Mouse (Mus musculus): ENCODE measurements around the gene Tuba4a. TPM values are rescaled to one million over a fixed set of nuclear protein-coding genes. Genes with fewer than 3 reads are reported as not detected.

The Tuba4a gene
- total RNA-seq, 2 experiments from 2014 or later: 369 to 777 TPM

- ATAC-seq (replicated peaks; ENCODE audit: poor library complexity): no peak
Measured at GRCm38 (mm10) chr1:75212542-75212941, 7.1 kb downstream of the Tuba4a start.

- no peak for ATAC-seq (replicated peaks; ENCODE audit: poor library complexity)
Measured at GRCm38 (mm10) chr1:75211141-75211708, 8.4 kb downstream of the Tuba4a start.

DNA sequence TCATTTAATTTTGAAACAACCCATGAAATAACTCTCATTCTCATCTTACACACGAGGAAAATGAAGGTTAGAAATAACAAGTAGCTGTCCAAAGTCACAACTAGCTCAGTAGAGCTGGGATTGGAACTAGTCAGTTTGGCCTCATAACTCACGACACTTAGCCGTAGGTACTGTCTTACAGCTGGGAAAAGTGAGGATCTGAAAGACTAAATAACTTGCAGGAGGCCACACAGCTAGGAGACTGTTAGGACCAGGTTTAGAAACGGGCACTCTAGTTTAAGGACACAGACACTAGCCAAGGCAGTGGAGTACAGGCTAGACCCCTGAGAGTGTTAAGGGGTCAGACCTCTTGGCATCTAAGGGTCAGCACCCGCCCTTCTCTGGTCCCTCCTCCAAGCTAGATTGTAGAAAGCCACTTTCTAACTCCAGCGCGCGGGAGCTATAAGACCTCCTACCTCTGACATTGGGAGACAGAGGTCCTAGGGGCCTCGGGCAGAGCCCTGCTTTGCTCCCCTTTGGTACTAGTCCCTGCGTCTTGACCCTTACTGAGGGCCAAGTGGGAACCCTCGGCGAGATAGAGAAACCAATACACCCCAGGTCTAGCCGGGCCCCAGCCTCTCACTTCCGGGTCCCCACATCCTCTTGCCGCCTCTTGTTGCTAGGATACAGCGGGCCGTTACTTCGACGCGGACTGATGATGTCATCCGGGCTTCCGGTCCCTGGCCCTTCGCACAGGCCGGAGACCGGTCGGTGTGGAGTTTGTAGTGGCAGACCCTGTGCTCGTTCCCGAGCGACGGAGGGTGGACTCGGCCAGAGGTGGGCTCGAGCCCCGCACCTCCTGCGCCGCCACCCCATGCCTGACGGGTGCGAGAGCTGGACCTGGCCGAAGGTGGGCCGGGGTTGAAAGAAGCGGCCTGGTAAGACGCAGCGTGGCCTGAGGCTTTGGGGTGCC, 9.3 kb downstream of the Tuba4a start, which contains the start of the genes Glb1l and Stk16:
Glb1l (minus strand) TSS at position 678 of the 952 bp plus-strand sequence.
Stk16 (plus strand) TSS at position 703 of the 952 bp plus-strand sequence.
- peak; percentile 75 for ATAC-seq (replicated peaks; ENCODE audit: poor library complexity)

GRCm38 (mm10) chr1:75208967-75209678, 10.5 kb downstream of the Tuba4a start:
- peak; percentile 32 for ATAC-seq (replicated peaks; ENCODE audit: poor library complexity)

GRCm38 (mm10) chr1:75201236-75201635, 18.4 kb downstream of the Tuba4a start:
- ATAC-seq (replicated peaks; ENCODE audit: poor library complexity): no peak

DNA sequence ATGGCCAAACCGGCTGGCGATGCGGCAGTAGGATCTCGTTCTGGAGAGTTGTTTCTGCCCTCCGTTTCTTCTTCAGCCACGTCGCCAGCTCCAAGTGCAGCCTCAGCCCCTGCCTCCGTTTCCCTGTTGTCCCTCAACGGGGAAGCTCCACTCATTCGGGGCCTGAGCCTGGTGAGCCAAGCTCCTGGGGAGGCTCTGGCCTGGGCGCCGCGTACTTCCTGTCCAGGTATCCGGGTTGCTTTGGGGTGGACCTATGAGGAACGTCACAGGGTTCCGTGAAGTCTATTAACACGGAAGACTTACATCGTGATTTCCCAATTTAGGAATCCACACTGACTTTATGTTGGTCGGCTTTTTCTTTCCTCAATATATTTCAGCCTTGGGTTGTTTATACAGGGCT, 27.2 kb downstream of the Tuba4a start:
- ATAC-seq (replicated peaks; ENCODE audit: poor library complexity): peak; percentile 38

DNA sequence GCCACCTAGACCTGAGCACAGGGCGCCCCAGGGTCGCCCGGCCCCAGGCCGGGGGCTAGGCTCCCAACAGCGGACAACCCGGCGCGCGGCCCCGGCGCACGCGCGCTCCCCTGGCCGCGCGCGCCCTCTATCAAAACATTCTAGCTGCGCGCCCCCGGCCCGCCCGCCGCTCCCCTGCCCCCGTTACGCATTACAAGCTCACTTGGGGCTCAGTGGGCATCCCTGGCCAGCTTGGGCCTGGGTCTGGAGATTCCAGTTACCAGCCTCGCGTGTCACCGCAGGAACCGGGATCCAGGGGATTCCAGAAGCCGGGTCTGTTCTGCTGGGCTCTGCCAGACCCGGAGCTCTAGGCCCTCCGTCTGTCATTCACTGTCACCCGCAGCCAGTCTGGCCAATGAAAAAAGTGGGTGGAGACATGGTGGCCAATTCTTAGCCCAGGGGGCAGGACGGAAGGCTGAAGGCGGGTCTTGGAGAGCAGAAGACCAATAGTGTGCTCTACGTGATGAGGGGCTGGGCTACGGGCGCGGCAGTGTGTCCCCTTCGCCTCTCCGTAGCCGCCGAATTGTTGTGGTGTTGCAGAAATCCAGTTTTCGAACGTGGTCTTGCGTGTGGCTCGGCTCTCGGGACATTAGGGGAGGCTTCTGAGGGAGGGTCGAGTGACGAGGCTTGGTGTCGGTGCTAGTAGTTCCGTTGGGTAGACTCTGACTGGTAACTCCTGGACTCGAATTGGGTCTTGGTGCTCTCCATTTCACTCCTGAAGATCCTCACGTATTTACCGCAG, 27.9 kb downstream of the Tuba4a start, which contains the start of the genes Ankzf1 and Atg9a:
Ankzf1 (plus strand) TSS at position 530 of the 781 bp plus-strand sequence.
Atg9a (minus strand) TSS at position 575 of the 781 bp plus-strand sequence.
- ATAC-seq (replicated peaks; ENCODE audit: poor library complexity): peak; percentile 85

- no peak for ATAC-seq (replicated peaks; ENCODE audit: poor library complexity)
Measured at GRCm38 (mm10) chr1:75191258-75191621, 28.4 kb downstream of the Tuba4a start.

- ATAC-seq (replicated peaks; ENCODE audit: poor library complexity): 0 out of 2 replicates have a peak, but pooled peaks have one; percentile 5
Measured at GRCm38 (mm10) chr1:75190577-75190976, 29.1 kb downstream of the Tuba4a start.

GRCm38 (mm10) chr1:75187914-75188483, 31.7 kb downstream of the Tuba4a start:
- peak; percentile 64 for ATAC-seq (replicated peaks; ENCODE audit: poor library complexity)

DNA sequence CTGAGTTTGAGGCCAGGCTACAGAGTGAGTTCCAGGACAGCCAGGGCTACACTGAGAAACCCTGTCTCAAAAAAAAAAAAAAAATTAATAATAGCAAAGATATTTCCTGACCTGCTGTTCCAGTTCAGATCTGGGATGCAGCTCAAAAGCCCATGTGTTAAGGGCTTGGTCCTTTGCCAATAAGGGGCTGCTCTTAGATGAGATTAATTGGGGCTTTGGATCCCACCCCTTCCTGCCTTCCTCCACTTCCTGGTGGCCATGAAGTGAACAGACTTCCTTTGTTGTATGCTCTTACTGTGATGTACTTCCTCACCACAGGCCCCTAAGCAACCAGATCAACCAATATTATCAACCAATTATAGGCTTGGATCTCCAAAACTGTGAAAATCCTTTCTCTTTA, 32.5 kb downstream of the Tuba4a start:
- ATAC-seq (replicated peaks; ENCODE audit: poor library complexity): no peak

- ATAC-seq (replicated peaks; ENCODE audit: poor library complexity): no peak
Measured at GRCm38 (mm10) chr1:75185495-75185894, 34.2 kb downstream of the Tuba4a start.

DNA sequence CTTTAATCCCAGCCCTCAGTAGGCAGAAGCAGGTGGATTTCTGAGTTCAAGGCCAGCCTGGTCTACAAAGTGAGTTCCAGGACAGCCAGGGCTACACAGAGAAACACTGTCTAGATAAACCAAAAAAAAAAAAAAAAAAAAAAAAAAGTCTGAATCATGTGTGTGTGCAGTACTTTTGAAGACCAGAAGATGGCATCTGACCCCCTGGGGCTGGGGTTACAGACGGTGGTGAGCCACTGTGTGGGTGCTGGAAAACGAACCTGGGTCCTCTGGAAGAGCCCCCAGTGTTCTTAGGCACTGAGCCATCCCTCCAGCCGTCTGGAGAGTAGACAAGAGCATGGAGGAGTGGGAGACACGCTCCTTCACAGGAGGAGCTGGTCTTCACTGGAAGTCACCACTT, 37.5 kb downstream of the Tuba4a start:
- ATAC-seq (replicated peaks; ENCODE audit: poor library complexity): no peak

DNA sequence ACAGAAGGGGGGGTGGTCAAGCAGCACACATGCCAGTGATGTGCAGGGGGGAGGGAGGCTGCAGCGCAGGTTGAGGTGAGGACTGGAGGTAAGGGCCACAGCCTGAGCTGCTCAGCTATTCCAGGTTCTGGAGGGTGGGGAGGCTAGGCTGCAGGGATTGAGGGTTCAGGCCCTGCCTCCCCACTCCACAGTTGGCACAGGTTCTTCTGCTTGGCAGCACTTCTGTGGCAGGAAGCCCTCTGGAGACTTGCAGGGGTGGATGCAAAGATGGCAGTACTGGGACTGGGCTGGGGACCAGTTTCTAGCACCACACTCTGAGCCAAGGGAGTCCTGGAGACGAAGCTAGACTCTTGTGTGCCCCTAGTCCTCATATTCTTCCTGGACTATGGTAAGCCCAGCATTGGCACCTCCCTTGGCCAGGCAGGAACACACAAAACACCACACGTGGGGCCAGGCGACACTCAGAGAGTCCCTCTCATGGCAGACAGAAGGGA, 38.2 kb downstream of the Tuba4a start:
- no peak for ATAC-seq (replicated peaks; ENCODE audit: poor library complexity)

DNA sequence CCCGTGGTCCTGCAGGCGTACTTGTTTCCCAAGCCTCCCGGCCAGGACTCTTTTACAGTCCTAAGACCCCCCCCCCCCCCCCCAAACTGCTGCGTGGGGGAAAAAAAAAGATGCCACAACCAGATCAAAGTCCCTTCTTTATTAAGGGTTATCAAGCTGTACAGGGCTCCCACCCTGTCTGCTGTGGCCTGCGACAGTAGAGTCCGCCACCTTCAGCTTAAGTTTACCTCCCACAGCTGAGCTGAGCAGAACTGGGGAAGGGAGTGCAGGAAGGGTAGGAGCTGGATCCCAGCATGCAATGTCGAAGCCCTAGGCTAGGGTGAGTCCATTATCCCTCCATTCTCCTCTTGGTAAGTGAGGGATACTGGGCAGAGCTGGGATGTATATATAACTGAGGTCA, 38.9 kb downstream of the Tuba4a start:
- no peak for ATAC-seq (replicated peaks; ENCODE audit: poor library complexity)

DNA sequence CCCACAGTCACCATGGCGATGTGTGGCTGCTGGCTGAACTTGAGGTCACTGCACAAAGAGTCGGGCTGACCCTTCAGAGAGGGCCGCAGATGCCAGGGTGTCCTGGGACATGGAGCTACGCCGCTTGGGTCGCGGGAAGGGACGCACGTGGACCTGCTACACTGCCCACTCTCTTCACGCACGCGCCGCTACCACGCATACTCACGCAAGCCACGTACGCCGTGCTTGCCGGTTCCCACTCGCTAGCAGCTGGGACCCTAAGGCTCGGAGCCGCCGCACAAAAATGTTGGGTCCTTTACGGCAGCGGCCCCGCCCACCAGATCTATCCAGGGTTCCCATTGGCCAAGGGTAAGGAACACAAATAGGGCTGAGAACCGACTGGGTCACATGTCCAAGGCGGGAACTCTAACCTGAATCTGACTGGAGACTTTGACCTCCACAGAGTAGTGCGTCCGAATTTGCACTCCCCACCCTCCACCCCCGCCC, 39.5 kb downstream of the Tuba4a start, which contains the start of gene Abcb6:
Abcb6 (minus strand) TSS at position 288 of the 486 bp plus-strand sequence.
- peak; percentile 85 for ATAC-seq (replicated peaks; ENCODE audit: poor library complexity)

DNA sequence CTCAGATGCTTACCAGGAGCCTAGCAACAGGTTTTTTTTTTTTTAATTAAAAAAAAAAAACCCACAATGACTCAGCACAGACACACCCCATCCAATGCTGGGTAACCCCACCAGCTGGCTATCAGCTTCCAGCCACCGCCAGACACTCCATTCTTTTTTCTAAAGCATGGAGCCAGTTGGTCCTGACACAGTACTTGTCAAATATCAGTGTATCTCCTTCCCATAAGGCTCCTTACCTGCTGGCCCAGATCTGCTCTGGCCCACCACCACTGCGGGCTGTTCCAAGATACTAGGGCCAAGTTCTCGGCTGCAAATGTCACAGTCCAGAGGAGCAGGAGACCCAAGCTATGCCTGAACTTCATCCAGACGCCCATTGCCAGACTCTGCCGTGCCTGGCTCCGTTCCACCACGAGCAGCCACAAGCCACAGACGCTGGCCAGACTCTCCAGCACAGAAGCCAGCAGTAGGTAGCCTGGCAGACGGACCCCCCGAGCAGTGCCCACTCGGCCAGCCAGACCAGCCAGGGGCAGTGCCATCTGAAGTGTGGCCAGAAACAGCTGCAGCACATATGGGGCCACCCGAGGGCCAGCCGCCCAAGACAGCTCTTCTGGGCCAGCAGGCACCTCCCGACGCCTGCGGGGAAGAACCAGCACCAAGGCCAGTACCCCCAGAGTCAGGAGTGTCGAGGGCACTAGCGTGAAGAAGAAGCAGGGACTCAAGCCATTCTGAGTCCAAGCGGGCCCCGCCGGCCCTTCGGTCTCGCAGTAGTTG, 40.1 kb downstream of the Tuba4a start:
- ATAC-seq (replicated peaks; ENCODE audit: poor library complexity): peak; percentile 71
